Mouse (Mus musculus): ENCODE measurements around the gene Krt87.

GRCm38 (mm10) chr15:101396466-101396865, 42.1 kb downstream of the Krt87 start:
- TF ChIP-seq CTCF (IDR thresholded peaks at IDR 0.05; ENCODE audit: control insufficient read depth, insufficient read depth, insufficient read length) (no peak), USF1 (IDR thresholded peaks at IDR 0.05; ENCODE audit: low read depth) (no peak), MAX (IDR thresholded peaks at IDR 0.05) (no peak), FOSL1 (IDR thresholded peaks at IDR 0.05; ENCODE audit: insufficient read depth, low read length, poor library complexity, severe bottlenecking) (no peak), CEBPB (IDR thresholded peaks at IDR 0.05; ENCODE audit: low read depth) (no peak), MYOG (IDR thresholded peaks at IDR 0.05; ENCODE audit: control insufficient read depth, extremely low read depth, insufficient read length) (no peak)

Measured in C2C12 (cell line).